Mouse (Mus musculus): ENCODE measurements at regions not wholly inside any gene's neighbourhood (a gene's known extent, or its start where the extent isn't known, plus 50 kb on each side); places are given as distances from the start of the nearest gene placed in this dataset.

DNA sequence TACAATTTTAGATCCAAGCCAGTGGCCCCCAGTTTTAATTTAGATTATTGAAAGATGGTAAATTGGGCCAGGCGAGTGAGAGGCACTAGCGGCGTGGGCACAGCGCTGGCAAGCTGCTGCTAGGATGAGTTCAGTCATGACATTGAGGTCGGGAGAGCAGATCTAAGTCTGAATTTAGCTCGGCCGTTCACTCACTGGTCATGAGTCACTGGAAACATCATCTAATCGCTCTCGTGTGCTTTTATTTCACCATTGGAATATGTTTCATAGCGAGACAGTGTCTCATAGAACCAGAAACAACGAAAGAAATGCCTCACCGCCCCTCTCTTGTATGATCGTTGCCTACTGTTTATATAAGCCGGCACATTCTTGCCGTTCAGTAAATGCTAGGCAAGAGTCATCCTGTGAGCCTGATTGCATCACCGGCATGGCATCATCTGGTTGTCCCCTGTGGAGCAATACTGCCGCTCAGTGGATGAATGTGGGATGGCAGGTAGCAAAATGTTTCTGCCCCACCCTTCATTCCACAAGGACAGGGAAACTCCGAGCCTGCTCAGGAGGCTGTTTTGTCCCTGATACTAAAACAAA, 64.3 kb upstream of the Epcam start:
- H3K9ac ChIP-seq, result peak overlapping the region; percentile 41
- H3K4me2 ChIP-seq (replicated peaks), result peak overlapping the region; percentile 47
- peaks cover 3% of the 10 kb centered on the region; the same call in 1 of the 2 replicates for H3K27me3 ChIP-seq
- 10% methylated on average over 18 of the region's 18 CpGs for WGBS
- peak; percentile 91 for ATAC-seq (ENCODE audit: low FRiP score)
- no peaks in the 10 kb centered on the region for H3K36me3 ChIP-seq
- no peak overlapping the region for H3K27ac ChIP-seq
- H3K4me3 ChIP-seq, result peak overlapping the region; percentile 7
- no peaks in the 10 kb centered on the region for H3K9me3 ChIP-seq (replicated peaks)
- peaks cover 13% of the 10 kb centered on the region for H3K4me1 ChIP-seq

DNA sequence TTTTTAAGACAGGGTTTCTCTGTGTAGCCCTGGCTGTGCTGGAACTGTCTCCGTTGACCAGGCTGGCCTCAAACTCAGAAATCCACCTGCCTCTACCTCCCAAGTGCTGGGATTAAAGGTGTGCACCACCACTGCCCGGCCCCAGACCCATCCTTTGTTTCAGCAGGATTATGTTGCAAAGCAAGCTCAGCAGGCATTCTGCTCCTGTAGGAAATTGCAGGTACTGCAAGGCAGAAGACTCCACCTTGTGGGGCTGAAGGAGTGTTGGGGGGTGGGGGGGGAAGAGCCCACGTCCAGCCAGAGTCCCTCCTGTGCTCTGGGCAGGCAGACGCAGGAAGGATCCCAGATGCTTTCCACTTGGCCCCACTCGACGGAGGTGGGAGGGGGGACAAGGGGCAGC, 52.2 kb upstream of the Epcam start:
- H3K4me2 ChIP-seq (replicated peaks), result no peak overlapping the region
- peaks cover 4% of the 10 kb centered on the region; the same call in 1 of the 2 replicates for H3K9me3 ChIP-seq (replicated peaks)
- no peak overlapping the region for H3K4me3 ChIP-seq
- H3K27me3 ChIP-seq, result no peaks in the 10 kb centered on the region
- WGBS, result 56% methylated on average over 6 of the region's 6 CpGs
- H3K9ac ChIP-seq, result no peak overlapping the region
- H3K4me1 ChIP-seq, result no peaks in the 10 kb centered on the region
- no peaks in the 10 kb centered on the region for H3K36me3 ChIP-seq
- ATAC-seq (ENCODE audit: low FRiP score), result no peak
- no peak overlapping the region for H3K27ac ChIP-seq

DNA sequence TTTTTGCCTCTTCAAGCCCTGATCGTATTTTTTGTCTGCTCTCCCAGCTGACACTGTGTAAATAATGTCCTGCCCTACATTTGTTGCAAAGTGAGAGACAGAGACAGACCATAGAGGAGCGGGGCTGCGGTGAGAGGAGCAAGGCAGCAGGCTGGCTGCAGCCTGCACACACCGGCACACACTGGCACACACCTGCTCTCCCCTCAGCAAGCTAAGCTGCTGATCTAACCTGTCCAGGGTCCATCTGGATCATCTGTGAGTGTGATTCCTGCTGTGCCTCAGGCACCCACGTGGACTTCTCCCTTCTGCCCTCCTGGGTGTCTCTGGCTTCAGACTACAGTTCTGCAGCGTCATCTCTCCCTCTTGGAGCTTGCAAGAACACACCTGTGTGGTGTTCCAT, 50.4 kb upstream of the Epcam start:
- 0 out of 2 replicates have a peak, but pooled peaks cover 4% of the 10 kb centered on the region for H3K9me3 ChIP-seq (replicated peaks)
- 69% methylated on average over 6 of the region's 6 CpGs for WGBS
- no peaks in the 10 kb centered on the region for H3K4me1 ChIP-seq
- no peaks in the 10 kb centered on the region for H3K27me3 ChIP-seq
- ATAC-seq (ENCODE audit: low FRiP score), result no peak
- no peak overlapping the region for H3K9ac ChIP-seq
- H3K4me3 ChIP-seq, result no peak overlapping the region
- no peaks in the 10 kb centered on the region for H3K36me3 ChIP-seq
- H3K27ac ChIP-seq, result no peak overlapping the region
- H3K4me2 ChIP-seq (replicated peaks), result no peak overlapping the region
